Mouse (Mus musculus) urinary bladder, postnatal 10 days (tissue): ENCODE measurements around the gene Tmub2.

ENCODE experiments used
- DNase-seq: peaks from one replicate; pipeline ENCODE4 v3.0.0; 2022; ENCODE audit warnings: low spot score

Gene Tmub2

GRCm38 (mm10) chr11:102308104-102308503 lies 23.4 kb downstream of the Tmub2 start:
- DNase-seq: no peak

GRCm38 (mm10) chr11:102308979-102309378 lies 24.2 kb downstream of the Tmub2 start:
- DNase-seq: peak; percentile 93

DNA sequence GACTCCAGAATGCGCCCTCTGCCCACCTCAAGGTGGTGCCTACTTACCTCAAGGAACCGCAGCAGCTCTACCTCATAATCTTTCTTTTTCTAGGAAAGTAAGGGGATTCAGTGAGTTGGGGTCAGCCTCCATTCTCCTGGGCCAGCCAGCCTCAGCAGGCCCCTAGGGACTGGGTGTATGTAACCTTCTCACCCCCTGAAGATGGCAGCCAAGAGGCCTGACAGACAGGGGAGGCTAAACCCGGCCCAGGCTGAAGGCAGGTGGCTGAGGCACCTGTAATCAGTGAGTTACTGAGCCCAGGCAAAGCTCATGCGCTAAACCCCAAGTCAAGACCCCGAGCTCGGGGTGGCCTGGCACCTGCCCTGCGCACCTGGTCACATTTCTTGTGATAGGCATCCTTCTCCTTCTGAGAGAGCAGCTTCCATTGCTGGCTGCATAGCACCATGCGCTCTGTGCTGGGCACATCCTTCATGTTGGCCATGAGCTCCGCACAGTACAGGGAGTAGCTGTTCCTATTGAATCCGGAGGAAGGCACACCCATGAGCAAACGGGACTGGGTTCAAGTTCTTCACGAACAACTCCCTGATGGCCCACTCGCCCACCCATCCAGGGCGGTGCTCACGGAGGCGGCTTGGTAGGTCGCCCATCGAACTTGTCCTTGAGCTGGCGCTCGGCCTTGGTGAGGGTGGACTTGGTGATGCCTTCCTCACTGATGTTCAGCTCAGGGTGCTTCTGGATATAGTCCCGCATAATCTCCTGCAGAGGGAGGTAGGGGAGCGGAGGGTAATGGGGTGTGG lies 25.3 kb downstream of the Tmub2 start:
- DNase-seq: no peak

- no peak for DNase-seq
These were observed 26.3 kb downstream of the Tmub2 start for GRCm38 (mm10) chr11:102310768-102311695.

GRCm38 (mm10) chr11:102311966-102312365 lies 27.2 kb downstream of the Tmub2 start:
- no peak for DNase-seq

GRCm38 (mm10) chr11:102312586-102312985 lies 27.9 kb downstream of the Tmub2 start:
- no peak for DNase-seq

- DNase-seq: no peak
These were observed 29.6 kb downstream of the Tmub2 start for GRCm38 (mm10) chr11:102314321-102314720.

- DNase-seq: no peak
These were observed 31.2 kb downstream of the Tmub2 start for GRCm38 (mm10) chr11:102315690-102316571.

- DNase-seq: peak; percentile 72
These were observed 32.0 kb downstream of the Tmub2 start for GRCm38 (mm10) chr11:102316572-102317297.

GRCm38 (mm10) chr11:102317298-102317900 lies 32.7 kb downstream of the Tmub2 start:
- no peak for DNase-seq

GRCm38 (mm10) chr11:102317901-102318575 lies 33.3 kb downstream of the Tmub2 start:
- no peak for DNase-seq

GRCm38 (mm10) chr11:102318576-102319409 lies 34.1 kb downstream of the Tmub2 start:
- DNase-seq: no peak

GRCm38 (mm10) chr11:102319410-102319792 lies 34.7 kb downstream of the Tmub2 start, which contains the start of gene Ubtf:
Gene Ubtf (minus strand): TSS chr11:102319742.
- DNase-seq: no peak

DNA sequence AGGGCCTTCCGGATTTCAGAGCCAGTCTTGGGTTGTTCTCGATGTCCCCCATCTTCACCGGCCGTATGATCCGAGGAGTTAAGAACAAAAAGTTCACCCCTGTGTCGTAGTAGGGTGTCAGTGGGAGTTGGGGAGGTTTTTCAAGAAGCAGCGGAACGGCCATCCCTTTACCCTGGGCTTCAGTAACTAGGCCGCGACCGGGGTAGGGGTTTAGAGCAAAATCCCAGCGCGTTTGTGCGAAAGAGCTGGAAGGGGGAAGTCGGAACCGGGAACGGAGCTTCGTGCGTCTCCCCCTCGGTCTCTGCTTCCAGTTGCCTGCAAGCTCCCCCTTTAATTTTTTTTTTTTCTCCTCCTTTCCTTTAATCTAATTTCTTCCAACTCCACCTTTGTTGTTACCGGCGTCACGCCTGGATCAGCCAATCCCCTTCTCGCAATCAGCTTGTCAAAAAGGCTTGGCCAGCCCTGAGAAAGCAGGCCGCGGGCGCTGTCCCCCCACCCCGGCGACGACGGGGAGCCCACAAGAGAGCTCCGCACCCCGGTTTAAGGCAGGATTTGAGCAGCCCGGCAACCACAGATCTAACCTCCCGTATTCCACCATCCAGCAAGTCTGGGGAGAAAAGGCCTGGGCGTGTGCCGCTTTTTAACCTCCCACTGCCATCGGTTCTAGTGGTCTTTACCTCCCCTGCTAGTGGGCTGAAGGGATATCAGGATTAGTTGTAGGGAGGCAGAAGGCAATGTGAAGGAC lies 35.4 kb downstream of the Tmub2 start:
- no peak for DNase-seq

GRCm38 (mm10) chr11:102320686-102321005 lies 35.9 kb downstream of the Tmub2 start:
- DNase-seq: no peak

GRCm38 (mm10) chr11:102321931-102322330 lies 37.2 kb downstream of the Tmub2 start:
- no peak for DNase-seq

DNA sequence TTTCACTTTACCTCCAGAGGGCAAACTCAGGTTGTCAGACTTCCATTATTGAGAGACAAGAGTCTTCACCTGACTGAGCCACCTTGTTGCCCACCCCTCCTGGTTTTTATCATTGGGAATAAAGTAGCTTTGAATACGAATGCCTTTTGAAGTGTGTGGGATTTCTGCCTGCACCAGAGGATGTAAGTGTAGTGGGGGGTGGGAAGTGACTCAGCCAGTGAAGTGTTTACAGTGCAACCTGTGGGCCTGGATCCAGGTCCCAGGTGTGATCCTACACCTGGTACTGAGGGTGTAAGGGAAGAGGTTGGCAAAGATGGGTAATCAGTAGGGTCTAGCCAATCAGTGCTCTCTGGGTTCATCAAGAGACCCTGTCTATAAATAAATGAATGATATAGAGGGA lies 38.8 kb downstream of the Tmub2 start:
- no peak for DNase-seq

DNA sequence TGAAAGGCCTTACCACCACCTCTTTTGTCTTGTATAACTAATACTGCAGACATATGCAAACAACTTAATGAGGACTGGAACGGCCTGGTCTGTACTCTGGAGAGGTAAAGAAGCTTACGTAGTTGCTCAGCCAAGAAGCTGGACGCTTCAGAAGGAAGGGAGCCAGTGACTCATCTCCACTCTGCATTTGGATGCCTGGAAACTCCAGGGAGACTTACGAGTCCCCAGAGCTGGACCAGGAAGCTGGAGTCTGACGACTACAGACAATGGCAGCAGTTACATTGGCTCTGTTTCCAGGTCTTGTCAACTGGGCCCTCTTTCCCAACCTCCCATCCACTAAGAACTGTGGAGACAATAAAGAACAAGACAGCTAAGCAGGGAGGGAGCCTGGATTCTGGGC lies 42.5 kb downstream of the Tmub2 start:
- no peak for DNase-seq

GRCm38 (mm10) chr11:102327839-102328238 lies 43.1 kb downstream of the Tmub2 start:
- DNase-seq: no peak
